Mouse (Mus musculus) megakaryocyte progenitor cell, adult 5-6 weeks (primary cell): ENCODE results near the gene Olfr91. TPM values are rescaled to one million over a fixed set of nuclear protein-coding genes. Genes with fewer than 3 reads are reported as not detected.

Experiments
- ATAC-seq: replicated peaks from 2 replicates; pipeline ENCODE4 v1.8.0; 2016; ENCODE audit warnings: mild to moderate bottlenecking, moderate TSS enrichment, inconsistent platforms; ENCODE audit not compliant: poor library complexity
- total RNA-seq, 2 experiments: library from RNA; stranded (forward) in 1 of 2; stranded (reverse) in 1 of 2; fragments of 157-497, 149-512 nt in 1 of 2; fragments of 200-1000 nt in 1 of 2; gene quantifications; 2 replicates each; pipeline versions ENCODE4 v1.2.3 to v1.2.4; 2015 to 2017

The Olfr91 gene
- not detected in 2 replicates for total RNA-seq (2015)
- not detected in 2 replicates for total RNA-seq (2017)

DNA sequence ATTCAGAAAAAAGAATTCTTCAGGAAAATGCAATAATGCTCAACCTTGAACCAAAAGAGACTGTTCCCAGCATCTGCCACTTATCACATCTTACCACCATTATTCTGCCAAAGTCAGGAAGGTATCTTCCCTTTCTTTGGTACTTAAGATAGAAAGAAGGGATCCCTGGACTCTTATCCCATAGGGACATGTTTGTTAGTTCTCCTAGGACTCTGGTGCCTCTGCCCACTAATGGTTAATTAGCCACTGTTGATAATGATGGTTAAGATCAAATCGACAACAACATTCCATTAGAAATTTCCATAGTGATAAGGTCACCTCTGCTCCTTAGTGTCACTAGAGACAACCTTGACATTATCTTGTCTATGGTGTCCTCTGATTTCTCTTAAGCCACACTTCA, at the start of gene Olfr91:
Gene Olfr91 (minus strand): TSS at position 101 of the 400 bp plus-strand sequence.
- no peak for ATAC-seq

DNA sequence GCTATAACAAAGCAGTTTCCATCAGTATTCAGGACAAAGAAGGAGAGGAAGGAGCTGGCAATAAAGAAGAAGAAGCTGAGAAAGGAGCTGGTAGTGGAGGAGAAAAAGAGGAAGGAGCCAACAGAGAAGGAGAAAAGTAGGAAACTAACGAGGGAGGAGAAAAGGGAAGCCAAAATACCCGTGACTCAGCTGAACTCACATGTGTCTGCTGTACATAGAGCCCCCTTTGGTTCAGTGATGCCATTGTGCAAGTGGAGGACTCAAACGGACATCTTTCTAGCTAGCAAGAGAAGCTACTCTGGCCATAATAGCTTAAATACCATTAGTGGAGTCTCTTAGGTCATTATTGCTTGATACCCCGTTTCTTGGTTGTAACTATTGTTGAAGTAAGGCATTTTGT, 33.3 kb upstream of the Olfr91 start:
- ATAC-seq, result peak; percentile 69; the same call in 1 of the 2 replicates

DNA sequence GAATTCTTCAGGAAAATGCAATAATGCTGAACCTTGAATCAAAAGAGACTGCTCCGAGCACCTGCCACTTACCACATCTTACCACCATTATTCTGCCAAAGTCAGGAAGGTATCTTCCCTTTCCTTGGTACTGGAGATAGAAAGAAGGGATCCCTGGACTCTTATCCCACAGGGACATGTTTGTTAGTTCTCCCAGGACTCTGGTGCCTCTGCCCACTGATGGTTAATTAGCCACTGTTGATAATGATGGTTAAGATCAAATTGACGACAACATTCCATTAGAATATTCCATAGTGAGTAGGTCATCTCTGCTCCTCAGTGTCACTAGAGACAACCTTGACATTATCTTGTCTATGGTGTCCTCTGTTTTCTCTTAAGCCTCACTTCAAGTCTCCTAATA, 21.9 kb upstream of the Olfr91 start, which contains the start of gene Olfr92:
Gene Olfr92 (minus strand): TSS at position 101 of the 400 bp plus-strand sequence.
- no peak for ATAC-seq

DNA sequence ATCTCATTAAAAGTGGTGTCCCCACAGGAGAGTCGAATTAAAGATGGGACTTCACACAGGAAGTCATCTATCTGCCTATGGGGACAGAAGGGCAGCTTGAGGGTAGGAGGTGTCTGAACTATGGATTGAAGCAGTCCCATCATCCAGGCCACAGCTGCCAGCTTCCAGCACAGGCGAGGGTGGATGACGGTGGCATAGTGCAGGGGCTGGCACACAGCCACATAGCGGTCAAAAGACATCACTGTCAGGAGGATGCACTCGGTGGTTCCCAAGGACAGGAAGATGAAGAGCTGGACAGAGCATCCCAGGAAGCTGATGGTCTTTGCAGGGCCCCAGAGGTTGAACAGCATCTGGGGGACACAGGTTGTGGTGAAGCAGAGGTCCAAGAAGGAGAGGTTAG, 4.8 kb downstream of the Olfr91 start:
- ATAC-seq, result no peak

DNA sequence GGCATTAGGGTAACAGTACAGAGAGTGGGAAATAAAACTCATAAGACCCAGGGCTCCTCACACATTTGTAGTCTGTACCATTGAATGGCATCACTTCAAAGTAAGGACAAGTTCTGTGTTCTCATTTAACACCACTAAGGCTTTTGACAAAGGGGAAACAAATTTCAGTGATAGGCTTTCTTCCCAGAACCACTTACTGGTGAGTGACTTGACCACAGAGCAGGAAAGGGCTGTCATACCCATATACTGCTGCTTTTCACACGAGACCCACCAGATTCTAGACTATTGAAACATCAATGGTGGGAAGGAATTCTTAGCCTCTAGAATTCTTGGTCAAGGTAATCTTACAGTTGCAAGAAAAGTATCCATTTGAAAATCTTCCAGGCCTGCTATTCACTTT, 5.9 kb downstream of the Olfr91 start:
- ATAC-seq, result no peak

DNA sequence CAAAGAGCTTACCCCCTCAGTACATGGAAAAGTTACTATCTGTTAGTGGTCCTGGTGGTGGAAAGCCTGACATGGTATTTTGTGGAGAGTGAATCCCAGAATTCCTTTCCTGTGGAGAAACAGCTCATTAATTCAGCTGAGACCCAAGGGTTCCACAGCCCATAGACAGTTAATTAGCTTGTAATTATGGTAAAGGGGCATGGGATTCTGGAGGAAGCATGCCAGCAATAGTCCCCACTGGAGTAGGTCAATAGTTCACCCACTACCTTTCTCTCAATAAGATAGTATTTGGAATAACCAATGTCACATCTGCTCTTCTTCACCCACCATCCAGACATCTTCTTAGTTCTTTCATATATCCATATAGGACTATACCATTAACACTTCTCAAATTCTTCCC, 9.7 kb downstream of the Olfr91 start, which contains the start of gene Olfr90:
Gene Olfr90 (minus strand): TSS at position 101 of the 400 bp plus-strand sequence.
- no peak for ATAC-seq

DNA sequence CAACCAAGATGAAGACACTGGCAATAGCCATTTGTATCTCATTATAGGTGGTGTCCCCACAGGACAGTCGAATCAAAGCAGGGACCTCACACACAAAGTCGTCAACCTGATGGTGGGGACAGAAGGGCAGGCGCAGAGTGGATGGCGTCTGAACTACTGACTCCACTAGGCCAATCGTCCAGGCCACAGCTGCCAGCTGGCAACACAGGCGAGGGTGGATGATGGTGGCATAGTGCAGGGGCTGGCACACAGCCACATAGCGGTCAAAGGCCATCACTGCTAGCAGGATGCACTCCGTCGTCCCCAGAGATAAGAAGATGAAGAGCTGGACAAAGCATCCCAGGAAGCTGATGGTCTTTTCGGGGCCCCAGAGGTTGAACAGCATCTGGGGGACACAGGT, 12.5 kb downstream of the Olfr91 start:
- ATAC-seq, result no peak

DNA sequence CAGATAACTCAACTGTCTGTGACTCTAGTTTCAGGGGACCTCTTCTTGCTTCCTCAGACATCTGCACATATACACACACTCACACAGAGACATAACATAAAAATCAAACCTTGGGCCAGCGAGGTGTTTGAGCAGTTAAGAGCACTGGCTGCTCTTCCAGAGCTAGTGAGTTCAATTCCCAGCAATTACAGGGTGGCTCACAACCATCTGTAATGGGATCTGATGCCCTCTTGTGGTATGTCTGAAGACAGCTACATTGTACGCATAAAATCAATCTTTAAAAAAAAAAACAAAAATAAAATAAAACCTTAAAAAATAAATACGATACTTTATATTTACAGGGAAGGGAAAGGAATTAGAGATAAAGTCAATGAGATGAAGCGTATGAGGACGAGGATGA, 13.4 kb downstream of the Olfr91 start:
- no peak for ATAC-seq

DNA sequence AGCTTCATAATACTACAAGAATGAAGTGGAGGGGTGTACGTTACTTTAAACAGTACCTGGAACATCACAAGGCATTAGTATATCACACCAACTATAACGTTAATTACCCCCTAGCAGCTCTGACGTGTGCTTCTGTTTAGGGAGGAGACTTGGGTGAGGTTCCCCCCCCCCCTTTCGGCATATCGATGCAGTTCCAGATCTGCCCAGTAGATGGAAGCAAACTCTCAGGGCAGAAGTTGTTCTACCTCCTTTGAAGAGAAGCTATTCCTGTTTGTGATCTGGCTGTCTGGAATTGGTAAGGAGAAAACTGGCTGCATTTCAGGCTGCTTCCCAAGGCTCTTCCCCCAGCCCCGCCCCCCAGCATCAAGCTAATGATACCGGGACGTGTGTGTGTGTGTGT, 14.8 kb downstream of the Olfr91 start:
- ATAC-seq, result peak; percentile 98

DNA sequence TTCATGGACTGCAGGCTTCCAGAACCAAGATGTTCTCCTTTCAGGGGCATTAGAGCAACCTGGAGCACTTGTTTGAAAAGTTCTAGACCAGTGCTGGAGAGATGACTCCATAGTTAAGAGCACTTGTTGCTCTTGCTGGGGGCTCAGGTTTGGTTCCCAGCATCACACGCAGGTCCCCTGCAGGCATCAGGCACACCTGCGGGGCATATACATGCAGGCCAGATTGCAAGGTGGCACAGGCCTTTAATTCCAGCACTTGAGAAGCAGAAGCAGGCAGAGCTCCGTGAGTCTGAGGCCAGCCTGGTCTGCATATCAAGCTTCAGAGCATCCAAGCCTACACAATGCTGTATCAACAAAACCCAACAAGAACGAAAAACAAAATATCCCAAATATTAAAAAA, 16.4 kb downstream of the Olfr91 start:
- no peak for ATAC-seq

DNA sequence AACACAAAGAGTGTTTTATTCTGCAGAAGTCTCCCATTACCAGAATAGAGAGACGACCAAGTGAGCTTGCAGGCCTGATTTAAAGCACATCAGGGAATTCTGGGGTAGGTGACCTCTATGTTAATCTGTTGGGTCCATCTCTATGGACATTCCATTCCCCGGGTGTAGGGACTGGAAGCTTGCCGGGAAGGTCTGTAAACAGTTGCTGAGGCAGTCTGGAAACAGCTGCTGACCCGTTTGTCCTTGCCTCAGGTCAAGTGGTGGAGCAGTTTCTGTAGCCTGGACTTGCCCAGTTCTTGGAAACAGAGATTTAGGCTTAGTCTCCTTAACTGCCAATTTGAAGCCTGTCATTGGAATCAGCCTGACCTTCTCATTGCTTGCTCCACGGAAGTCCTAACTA, 18.0 kb downstream of the Olfr91 start:
- no peak for ATAC-seq

DNA sequence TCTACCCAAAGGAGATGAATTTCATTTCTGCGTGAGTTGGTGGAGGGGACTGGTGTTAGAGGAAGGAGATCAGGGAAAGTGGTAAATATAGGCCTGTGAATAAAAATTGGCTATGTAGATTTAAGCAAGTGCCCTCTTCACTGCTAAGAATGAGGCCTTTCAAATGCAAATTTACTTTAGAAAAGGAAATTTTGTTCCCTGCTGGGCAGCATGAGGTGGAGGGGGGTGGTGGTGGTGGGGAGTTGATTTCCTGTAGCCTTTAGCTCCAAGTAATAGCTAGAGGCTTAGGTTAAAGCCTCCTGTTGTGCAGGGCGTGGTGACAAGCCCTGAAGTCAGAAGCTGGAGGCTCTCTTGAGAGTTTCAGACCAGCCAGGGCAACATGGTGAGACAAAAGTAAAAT, 19.1 kb downstream of the Olfr91 start:
- ATAC-seq, result no peak

DNA sequence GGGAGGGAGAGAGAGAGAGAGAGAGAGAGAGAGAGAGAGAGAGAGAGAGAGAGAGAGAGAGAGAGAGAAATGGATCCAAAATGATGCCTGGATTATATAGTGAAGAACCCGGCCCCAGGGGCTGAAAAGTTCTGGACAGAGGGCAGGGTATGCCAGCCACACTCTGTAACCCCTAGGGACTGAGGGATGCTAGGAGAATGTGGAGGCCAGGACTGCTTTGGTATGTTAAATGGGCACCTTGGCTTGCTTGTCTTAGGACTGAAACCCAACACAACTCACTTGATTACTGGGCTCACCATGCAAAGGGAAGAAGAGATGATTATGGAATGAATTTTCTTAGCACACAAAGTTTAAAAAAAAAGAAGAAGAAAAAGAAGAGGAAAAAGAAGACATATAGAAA, 19.9 kb downstream of the Olfr91 start:
- ATAC-seq, result no peak

DNA sequence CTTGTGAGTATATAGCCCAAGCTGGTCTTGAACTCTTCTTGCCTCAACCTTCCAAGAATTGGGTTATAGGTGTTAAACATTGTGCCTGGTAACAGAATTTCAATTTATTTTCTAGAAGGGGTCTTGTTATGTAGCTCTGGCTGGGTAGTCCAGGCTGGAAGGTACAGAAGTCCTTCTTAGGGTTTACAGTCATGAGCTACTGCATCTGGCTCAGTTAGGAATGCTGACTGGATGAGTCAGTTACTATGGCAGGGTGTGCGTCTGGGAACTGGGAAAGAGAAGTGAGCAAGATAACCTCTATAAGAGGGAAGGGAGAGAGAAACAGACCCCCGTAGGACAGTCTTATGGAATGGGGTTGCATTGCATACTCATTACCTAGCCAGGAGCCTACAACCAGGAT, 22.3 kb downstream of the Olfr91 start:
- no peak for ATAC-seq

DNA sequence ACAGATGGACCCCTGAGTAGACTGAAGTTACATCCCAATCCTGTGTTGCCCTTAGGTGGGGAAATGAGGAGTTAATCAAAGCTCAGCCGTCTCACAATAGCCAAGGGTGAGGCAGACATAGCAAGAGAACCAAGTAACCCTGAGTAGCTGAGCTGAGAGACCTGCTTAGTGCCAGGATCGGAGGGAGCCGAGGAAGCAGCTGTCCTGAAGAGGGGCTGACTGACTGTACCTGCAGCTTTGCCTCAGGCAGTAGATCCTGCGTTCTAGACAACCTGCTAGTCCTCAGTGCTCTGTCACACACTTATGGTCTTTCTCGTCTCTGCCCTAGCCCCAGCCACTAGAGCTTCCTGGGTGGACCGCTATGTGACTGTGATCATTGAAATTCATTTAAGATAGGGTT, 22.9 kb downstream of the Olfr91 start:
- no peak for ATAC-seq

DNA sequence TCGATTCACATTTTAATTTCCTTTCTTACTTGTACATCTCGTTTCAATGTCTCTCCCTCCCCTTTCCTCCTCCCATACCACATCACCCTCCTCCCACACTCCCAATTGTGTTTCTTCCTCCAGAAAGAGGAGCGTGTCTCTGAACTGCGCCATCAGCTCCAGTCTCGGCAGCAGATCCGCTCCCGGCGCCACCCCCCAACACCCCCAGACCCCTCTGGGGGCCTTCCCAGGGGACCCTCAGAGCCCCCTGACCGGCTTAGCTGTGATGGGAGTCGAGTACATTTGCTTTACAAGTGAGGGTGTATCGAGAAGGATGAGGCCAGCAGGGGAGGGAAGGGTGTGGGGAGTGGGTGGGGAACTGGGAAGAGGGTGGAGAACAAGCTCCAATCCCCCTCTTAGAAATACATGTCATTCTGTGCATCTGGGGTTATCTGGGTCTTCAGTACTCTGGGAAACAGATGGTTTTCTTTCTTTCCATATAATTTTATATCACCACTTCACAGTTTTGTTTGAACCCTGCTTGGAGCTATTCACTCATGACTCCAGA, 25.3 kb downstream of the Olfr91 start:
- no peak for ATAC-seq

DNA sequence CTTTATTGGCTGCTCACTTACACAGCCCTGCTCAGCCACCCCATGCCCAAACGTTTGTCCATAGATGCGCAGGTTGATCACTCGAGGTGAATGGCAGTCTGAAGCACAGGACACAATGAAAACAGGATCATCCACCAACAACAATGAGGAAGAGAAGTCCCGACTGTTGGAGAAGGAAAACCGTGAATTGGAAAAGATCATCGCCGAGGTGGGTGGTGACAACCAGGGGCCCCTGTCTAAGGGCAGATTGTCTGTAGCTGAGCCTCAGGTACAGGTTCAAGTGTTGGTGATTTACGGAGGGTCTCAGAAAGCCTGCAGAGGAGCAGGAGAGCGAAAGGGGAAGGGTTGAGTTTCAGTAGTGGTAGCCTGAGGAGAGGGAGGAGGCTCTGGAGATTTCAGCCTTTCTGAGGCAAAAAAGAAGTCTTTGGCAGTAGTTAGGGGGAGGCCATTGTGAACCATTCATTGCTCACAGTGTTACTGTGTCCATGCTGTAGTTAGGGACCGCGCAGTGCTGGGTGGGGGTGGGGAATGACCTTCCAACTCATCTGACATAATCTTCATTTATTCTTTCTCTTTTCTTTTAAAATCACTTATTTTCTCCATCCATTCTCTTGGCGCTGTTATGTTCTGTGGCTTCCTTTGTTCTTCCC, 25.9 kb downstream of the Olfr91 start:
- no peak for ATAC-seq

DNA sequence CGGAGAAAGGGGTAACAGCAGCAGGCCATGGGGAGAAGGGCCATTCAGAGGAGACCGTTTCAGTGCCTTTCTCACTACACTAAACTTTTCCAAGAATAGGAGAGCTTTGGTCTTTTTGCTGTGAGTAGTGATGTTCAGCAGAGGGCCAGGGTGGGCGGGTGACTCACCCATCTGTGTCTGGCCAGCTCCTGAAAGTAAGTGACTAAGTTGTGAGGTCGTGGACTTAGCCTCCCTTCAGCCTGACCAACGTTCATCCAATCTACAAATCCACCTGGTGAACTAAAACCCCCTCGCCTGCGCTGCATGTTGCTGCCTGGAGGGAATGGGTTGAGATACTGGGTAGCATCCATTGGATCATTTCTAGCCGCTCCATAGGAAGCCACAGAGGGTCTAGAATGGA, 28.0 kb downstream of the Olfr91 start:
- no peak for ATAC-seq

DNA sequence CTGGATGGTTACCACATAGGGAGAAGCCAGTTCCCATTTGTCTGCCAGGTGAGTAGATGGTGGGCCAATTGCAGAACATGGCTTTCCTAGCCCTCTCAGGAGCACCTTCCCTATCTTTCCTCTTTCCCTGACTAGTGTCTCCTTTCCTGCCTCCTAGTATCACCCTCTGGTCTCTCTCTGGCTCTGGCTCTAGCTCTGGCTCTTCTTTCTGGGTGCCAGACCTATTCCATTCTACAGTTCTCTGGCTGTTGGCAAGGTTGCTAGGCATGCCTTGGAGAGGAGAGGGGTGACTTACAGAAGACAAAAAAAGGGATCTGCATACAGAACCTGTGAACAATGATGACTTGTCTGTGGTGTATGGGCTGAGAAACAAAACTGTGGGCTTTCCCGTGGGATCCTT, 30.2 kb downstream of the Olfr91 start:
- ATAC-seq, result no peak

DNA sequence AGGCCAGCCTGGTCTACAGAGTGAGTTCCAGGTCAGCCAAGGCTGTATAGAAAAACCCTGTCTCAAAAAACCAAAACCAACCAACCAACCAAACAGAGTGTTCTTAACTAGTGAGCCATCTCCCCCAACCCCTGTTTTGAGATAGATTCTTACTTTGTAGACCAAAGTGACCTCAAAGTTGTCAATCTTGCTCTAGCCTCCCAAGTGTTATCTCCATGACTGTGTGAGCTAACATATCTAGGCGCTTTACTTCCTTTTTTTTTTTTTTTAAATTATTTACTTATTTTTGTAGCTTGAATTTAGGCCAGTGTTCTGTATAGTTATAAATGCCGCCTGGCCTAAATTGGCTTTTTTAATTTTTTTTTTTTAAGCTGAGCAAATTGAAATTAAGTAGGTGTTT, 32.1 kb downstream of the Olfr91 start:
- ATAC-seq, result no peak

DNA sequence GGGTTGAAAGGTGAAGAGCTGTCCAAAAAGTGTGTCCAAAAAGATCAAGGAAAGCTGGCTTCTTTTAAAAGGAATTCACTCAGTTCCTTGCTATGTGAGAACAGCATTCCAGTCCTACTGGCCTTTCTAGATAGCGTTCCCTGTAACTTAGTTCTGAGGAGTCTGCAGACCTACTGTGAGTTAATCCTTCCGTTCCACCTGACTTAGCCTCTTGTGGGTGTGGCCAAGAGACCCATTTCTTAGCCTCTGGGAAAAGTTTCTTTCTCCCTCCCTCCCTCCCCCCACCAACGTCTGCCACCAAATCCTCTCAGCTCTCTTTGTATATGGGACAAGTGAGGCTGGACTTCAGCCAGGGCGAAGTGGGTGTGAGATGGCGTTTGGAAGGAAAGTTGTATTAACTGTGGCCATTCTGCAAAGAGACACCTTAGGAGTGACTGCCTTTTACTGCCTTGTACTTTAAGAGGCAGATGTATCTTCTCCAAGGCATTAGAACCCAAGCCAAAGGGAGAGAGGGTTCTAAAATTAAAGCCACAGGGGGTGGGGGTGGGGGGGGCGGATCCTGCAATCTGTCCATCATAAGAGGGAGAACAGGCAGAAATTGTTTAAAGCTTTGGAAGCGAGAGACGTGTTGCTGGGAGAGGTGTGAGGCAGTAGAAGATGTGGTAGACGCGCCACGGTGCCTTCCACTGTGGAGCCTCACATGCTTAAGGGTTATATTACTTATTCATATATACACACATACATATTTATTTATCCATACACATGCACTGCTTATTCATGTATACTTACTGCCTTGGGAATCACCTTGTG, 34.2 kb downstream of the Olfr91 start:
- ATAC-seq, result no peak

DNA sequence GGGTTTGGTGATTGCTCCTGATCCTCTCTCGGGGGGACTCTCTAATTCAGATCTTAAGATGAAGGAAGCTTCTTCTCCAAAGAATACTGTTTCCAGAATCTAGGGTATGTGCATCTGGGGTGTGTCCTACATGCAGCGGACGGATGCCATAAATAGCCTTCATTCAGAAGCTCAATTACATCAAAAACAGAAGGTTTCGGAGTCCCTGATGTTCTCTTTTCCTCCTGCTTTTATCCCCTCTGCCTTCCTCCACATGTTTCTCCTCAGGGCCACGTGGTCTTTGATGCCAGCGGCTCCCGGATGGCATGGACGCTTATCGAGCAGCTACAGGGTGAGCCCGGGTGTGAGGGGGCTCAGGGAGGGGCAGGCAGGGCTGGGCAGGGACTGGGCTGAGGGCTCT, 35.0 kb downstream of the Olfr91 start:
- ATAC-seq, result no peak
